31 mouse cellular contexts compared by ENCODE assay signal in the genomic region with DNA sequence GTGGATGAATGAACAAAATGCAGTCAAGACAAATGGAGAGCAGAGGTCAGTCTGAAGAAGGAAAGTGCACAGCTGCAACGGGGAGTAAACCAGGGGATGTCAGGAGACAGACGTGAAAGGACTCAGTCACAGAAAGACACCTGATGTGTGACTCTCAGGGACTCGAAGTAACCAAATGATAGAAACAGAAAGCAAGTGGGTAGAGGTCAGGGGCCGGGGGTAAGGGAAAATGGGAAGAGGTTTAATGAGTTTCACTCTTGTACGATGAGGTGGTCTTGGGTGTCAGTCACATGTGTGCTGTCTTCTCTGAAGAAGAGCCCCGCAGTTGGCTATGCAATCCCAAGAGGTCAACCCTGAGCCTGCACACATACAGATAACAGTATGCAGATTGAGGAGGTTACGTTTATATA.
DNase-seq lines count a peak whose midpoint lies in the region; ATAC-seq lines count a peak whose summit lies in the region.
"Had no signal": no experiment of that assay in that cellular context is flagged by ENCODE, and none has a peak within 500 bp of the region (broad histone marks: within the 10 kb centered on the region; RNA-seq: fewer than 3 reads in every experiment).

No protein-coding gene starts in this region.

- no peak overlapping the region for H3K4me2 ChIP-seq in midbrain, embryonic 11.5 days
- H3K4me2 ChIP-seq: forebrain, embryonic 15.5 days; heart, embryonic 13.5 days; hindbrain, embryonic 14.5 days; neural tube, embryonic 15.5 days had no signal

- peak; percentile 64 for ATAC-seq in common myeloid progenitor, adult 5-6 weeks (replicated peaks; ENCODE audit: low read depth, poor library complexity, severe bottlenecking)
- ATAC-seq in midbrain, embryonic 11.5 days (ENCODE audit: low FRiP score) = no peak
- ATAC-seq: forebrain, embryonic 15.5 days; inflammation-experienced regulatory T-cells, adult 6 months; midbrain, embryonic 16.5 days had no signal

- H3K27ac ChIP-seq in midbrain, embryonic 11.5 days (ENCODE audit: low read depth, low read length) = no peak overlapping the region
- H3K27ac ChIP-seq: embryonic facial prominence, embryonic 10.5 days; forebrain, embryonic 15.5 days; heart, adult 2 months; heart, embryonic 13.5 days; hindbrain, embryonic 14.5 days; kidney, postnatal 0 days; left cerebral cortex, adult 2 months; liver, embryonic 14.5 days; neural tube, embryonic 15.5 days; stomach, postnatal 0 days had no signal

- 54% methylated on average over 7 of the region's 7 CpGs for WGBS in midbrain, embryonic 11.5 days

- H3K4me1 ChIP-seq in midbrain, embryonic 11.5 days (ENCODE audit: control insufficient read depth, insufficient read depth, low read length) = peaks cover 12% of the 10 kb centered on the region

- intact Hi-C loops in heart, postnatal 25 days (cut with DNase I) = no loop called here

- no peak overlapping the region for H3K4me3 ChIP-seq in midbrain, embryonic 11.5 days (ENCODE audit: low read depth, low read length)
- H3K4me3 ChIP-seq: embryonic facial prominence, embryonic 10.5 days; forebrain, embryonic 15.5 days; heart, adult 2 months; heart, embryonic 13.5 days; left cerebral cortex, adult 2 months; neural tube, embryonic 15.5 days had no signal

- H3K36me3 ChIP-seq in midbrain, embryonic 11.5 days (ENCODE audit: control insufficient read depth, insufficient read depth, low read length) = no peaks in the 10 kb centered on the region
- H3K36me3 ChIP-seq: embryonic facial prominence, embryonic 10.5 days; forebrain, embryonic 15.5 days; G1E; heart, embryonic 13.5 days; neural tube, embryonic 15.5 days had no signal

- H3K9me3 ChIP-seq in midbrain, embryonic 11.5 days (ENCODE audit: control insufficient read depth, low read length) = no peaks in the 10 kb centered on the region
- H3K9me3 ChIP-seq: embryonic facial prominence, embryonic 10.5 days; forebrain, embryonic 15.5 days; heart, embryonic 13.5 days; neural tube, embryonic 15.5 days had no signal

- DNase-seq in heart, adult 11 months = peak; percentile 73
- no peak for DNase-seq in heart, postnatal 25 days (ENCODE audit: low spot score)
- peak; percentile 38 for DNase-seq in A20 (ENCODE audit: low read depth, low spot score)
- peak; percentile 18 for DNase-seq in mesoderm, embryonic 11.5 days (ENCODE audit: low read depth, low spot score)
- DNase-seq in midbrain, embryonic 11.5 days (ENCODE audit: low spot score, missing footprints) = no peak
- no peak for DNase-seq in kidney, postnatal 14 days
- DNase-seq: adrenal gland, adult 8-10 months; cerebellum, adult 2 months; cerebellum, postnatal 36 days; gastrocnemius, postnatal 14 days; heart, adult 2 months; heart, postnatal 14 days; kidney, adult 2 months; left cerebral cortex, postnatal 4 days; right cerebral cortex, adult 18-20 months; right cerebral cortex, postnatal 4 days; thymus, adult 2 months; thymus, postnatal 4 days had no signal

- H3K9ac ChIP-seq in midbrain, embryonic 11.5 days (ENCODE audit: low read length) = no peak overlapping the region
- H3K9ac ChIP-seq: forebrain, embryonic 15.5 days; heart, embryonic 13.5 days; hindbrain, embryonic 14.5 days; liver, embryonic 14.5 days; neural tube, embryonic 15.5 days had no signal

- H3K27me3 ChIP-seq in midbrain, embryonic 11.5 days (ENCODE audit: control insufficient read depth, insufficient read depth, low read length) = no peaks in the 10 kb centered on the region
- H3K27me3 ChIP-seq: forebrain, embryonic 15.5 days; heart, embryonic 13.5 days; neural tube, embryonic 15.5 days had no signal

Comparison
In these comparisons a context has a peak if more than half of its experiments do, and no peak if none do; other contexts are left out.
1. DNase-seq: peak in heart, adult 11 months (single experiment), A20 (single experiment) and mesoderm, embryonic 11.5 days (single experiment); none in heart, postnatal 25 days (single experiment), midbrain, embryonic 11.5 days (single experiment) and kidney, postnatal 14 days (single experiment).